In genomic region chr1:46856498-46856897, GRCm38 (mm10) we compare ENCODE assay signal across 17 mouse cellular contexts. TPM values are rescaled to one million over a fixed set of nuclear protein-coding genes. Genes with fewer than 3 reads are reported as not detected.
A peak's percentile ranks its signal among the peaks of the same experiment; 100 is the strongest.
DNase-seq lines count a peak whose midpoint lies in the region; ATAC-seq and TF ChIP-seq lines count a peak whose summit lies in the region.
"Had no signal": no experiment of that assay in that cellular context is flagged by ENCODE, and none has a peak within 500 bp of the region (broad histone marks: within the 10 kb centered on the region; RNA-seq: fewer than 3 reads in every experiment).

No protein-coding gene starts in this region.

- H3K27me3 ChIP-seq in lung, embryonic 15.5 days, result no peaks in the 10 kb centered on the region
- H3K27me3 ChIP-seq in stomach, postnatal 0 days (ENCODE audit: control insufficient read depth, insufficient read depth, low read length), result no peaks in the 10 kb centered on the region
- H3K27me3 ChIP-seq in embryonic facial prominence, embryonic 10.5 days (replicated peaks; ENCODE audit: low read depth, poor library complexity, severe bottlenecking), result no peaks in the 10 kb centered on the region
- H3K27me3 ChIP-seq: forebrain, embryonic 15.5 days; heart, embryonic 15.5 days; hindbrain, embryonic 15.5 days; megakaryocyte, embryonic 14.5 days; midbrain, embryonic 13.5 days had no signal

- H3K4me1 ChIP-seq in lung, embryonic 15.5 days, result peaks cover 12% of the 10 kb centered on the region
- no peaks in the 10 kb centered on the region for H3K4me1 ChIP-seq in stomach, postnatal 0 days (replicated peaks; ENCODE audit: control insufficient read depth, insufficient read depth)
- H3K4me1 ChIP-seq in embryonic facial prominence, embryonic 10.5 days, result peaks cover 16% of the 10 kb centered on the region

- peak; percentile 16 for DNase-seq in kidney, postnatal 10 days
- DNase-seq in kidney, adult 18-20 months, result no peak
- DNase-seq in lung, postnatal 14 days, result no peak
- peak; percentile 21 for DNase-seq in R1 (ENCODE audit: low read depth, low spot score)
- peak; percentile 27 for DNase-seq in stomach, postnatal 0 days (ENCODE audit: low spot score)
- no peak for DNase-seq in embryonic facial prominence, embryonic 10.5 days (ENCODE audit: low spot score)
- DNase-seq: adrenal gland, postnatal 25 days; cerebellum, adult 9-10 months; layer of hippocampus, adult 9-11 months; thymus, postnatal 25 days had no signal

- TF ChIP-seq CTCF in stomach, postnatal 0 days (IDR thresholded peaks at IDR 0.05; ENCODE audit: low read depth), result peak; percentile 44

- no peak overlapping the region for H3K4me3 ChIP-seq in lung, embryonic 15.5 days
- H3K4me3 ChIP-seq in stomach, postnatal 0 days (ENCODE audit: low read depth, low read length), result no peak overlapping the region
- no peak overlapping the region for H3K4me3 ChIP-seq in embryonic facial prominence, embryonic 10.5 days
- H3K4me3 ChIP-seq: forebrain, embryonic 15.5 days; heart, embryonic 15.5 days; hindbrain, embryonic 15.5 days; limb, embryonic 10.5 days; megakaryocyte, embryonic 14.5 days; midbrain, embryonic 13.5 days had no signal

- H3K36me3 ChIP-seq in lung, embryonic 15.5 days, result no peaks in the 10 kb centered on the region
- no peaks in the 10 kb centered on the region for H3K36me3 ChIP-seq in stomach, postnatal 0 days (ENCODE audit: control insufficient read depth, insufficient read depth, low read length)
- H3K36me3 ChIP-seq in embryonic facial prominence, embryonic 10.5 days (replicated peaks), result no peaks in the 10 kb centered on the region
- H3K36me3 ChIP-seq: forebrain, embryonic 15.5 days; heart, embryonic 15.5 days; hindbrain, embryonic 15.5 days; limb, embryonic 10.5 days; midbrain, embryonic 13.5 days had no signal

- 30% methylated on average over 4 of the region's 4 CpGs for WGBS in lung, embryonic 15.5 days
- 40% methylated on average over 4 of the region's 4 CpGs for WGBS in stomach, postnatal 0 days
- WGBS in embryonic facial prominence, embryonic 10.5 days, result 54% methylated on average over 4 of the region's 4 CpGs

- no peak overlapping the region for H3K4me2 ChIP-seq in lung, embryonic 15.5 days
- H3K4me2 ChIP-seq in stomach, postnatal 0 days (replicated peaks; ENCODE audit: low read depth), result no peak overlapping the region
- H3K4me2 ChIP-seq: forebrain, embryonic 15.5 days; heart, embryonic 15.5 days; hindbrain, embryonic 15.5 days; midbrain, embryonic 13.5 days had no signal

- TF ChIP-seq EP300 in stomach, postnatal 0 days (optimal IDR thresholded peaks at IDR 0.05), result no peak

- H3K27ac ChIP-seq in lung, embryonic 15.5 days, result peak overlapping the region; percentile 20; the same call in 1 of the 2 replicates
- H3K27ac ChIP-seq in stomach, postnatal 0 days (replicated peaks), result no peak overlapping the region
- H3K27ac ChIP-seq in embryonic facial prominence, embryonic 10.5 days (replicated peaks), result no peak overlapping the region
- H3K27ac ChIP-seq: forebrain, embryonic 15.5 days; heart, embryonic 15.5 days; hindbrain, embryonic 15.5 days; limb, embryonic 10.5 days; midbrain, embryonic 13.5 days had no signal

- no peak overlapping the region for H3K9ac ChIP-seq in lung, embryonic 15.5 days
- no peak overlapping the region for H3K9ac ChIP-seq in stomach, postnatal 0 days (ENCODE audit: low read length)
- H3K9ac ChIP-seq: forebrain, embryonic 15.5 days; heart, embryonic 15.5 days; hindbrain, embryonic 15.5 days; midbrain, embryonic 13.5 days had no signal

- ATAC-seq in lung, embryonic 15.5 days (ENCODE audit: borderline replicate concordance, extremely low read depth, low FRiP score, low TSS enrichment), result no peak
- ATAC-seq in stomach, postnatal 0 days (ENCODE audit: low FRiP score, low TSS enrichment), result no peak
- ATAC-seq: forebrain, embryonic 15.5 days; midbrain, embryonic 13.5 days had no signal

- no peaks in the 10 kb centered on the region for H3K9me3 ChIP-seq in lung, embryonic 15.5 days
- H3K9me3 ChIP-seq in stomach, postnatal 0 days (ENCODE audit: control insufficient read depth, low read length), result no peaks in the 10 kb centered on the region
- no peaks in the 10 kb centered on the region for H3K9me3 ChIP-seq in embryonic facial prominence, embryonic 10.5 days
- H3K9me3 ChIP-seq: forebrain, embryonic 15.5 days; heart, embryonic 15.5 days; hindbrain, embryonic 15.5 days; limb, embryonic 10.5 days; megakaryocyte, embryonic 14.5 days; midbrain, embryonic 13.5 days had no signal

RNA-seq across cellular contexts. Expression of gene Slc39a10, which starts 36.2 kb away (rescaled TPM):
- polyA plus RNA-seq in lung, embryonic 15.5 days (2015; fragmentation: Nextera tagmentation; extraction: Ambion mirVana), result 41.3 and 42.7 TPM in 2 replicates
- polyA plus RNA-seq in stomach, postnatal 0 days (2015; fragmentation: Nextera tagmentation; extraction: Ambion mirVana), result 17.8 and 21.6 TPM in 2 replicates
- 66.4 and 71.0 TPM in 2 replicates for polyA plus RNA-seq in embryonic facial prominence, embryonic 10.5 days (2016; fragmentation: Nextera tagmentation; extraction: Ambion mirVana)

Comparison
In these comparisons a context has a peak if more than half of its experiments do, and no peak if none do; other contexts are left out.
1. DNase-seq: peak in kidney, postnatal 10 days (single experiment), R1 (single experiment) and stomach, postnatal 0 days (single experiment); none in kidney, adult 18-20 months (single experiment), lung, postnatal 14 days (single experiment) and embryonic facial prominence, embryonic 10.5 days (single experiment).